Mouse (Mus musculus) heart, embryonic 13.5 days (tissue): ENCODE results near the gene Ccdc12. TPM values are rescaled to one million over a fixed set of nuclear protein-coding genes. Genes with fewer than 3 reads are reported as not detected.

ENCODE experiments used
- ATAC-seq: fragments of 200-750 bp; cut with Nextera tagmentation; 2 replicates; pipeline ENCODE4 v1.8.0; 2017; ENCODE audit warnings: moderate TSS enrichment; ENCODE audit not compliant: insufficient number of reproducible peaks, low FRiP score, low TSS enrichment; ENCODE audit errors: extremely low read depth
- H3K27ac ChIP-seq: fragments of 300-500 bp; sonication (generic); replicated peaks from 2 replicates; pipeline ENCODE4 v1.5.1; 2015; ENCODE audit warnings: moderate library complexity, mild to moderate bottlenecking, inconsistent platforms
- H3K27me3 ChIP-seq: fragments of 300-500 bp; sonication (generic); replicated peaks from 2 replicates; pipeline ENCODE4 v1.6.1; 2015; ENCODE audit warnings: mild to moderate bottlenecking, inconsistent platforms
- H3K36me3 ChIP-seq: fragments of 300-500 bp; sonication (generic); 2 replicates; pipeline ENCODE4 v1.6.1; 2015; ENCODE audit warnings: mild to moderate bottlenecking, inconsistent platforms
- H3K4me1 ChIP-seq: fragments of 300-500 bp; sonication (generic); 2 replicates; pipeline ENCODE4 v1.6.1; 2015; ENCODE audit warnings: inconsistent platforms
- H3K4me2 ChIP-seq: fragments of 300-500 bp; sonication (generic); 2 replicates; pipeline ENCODE4 v1.6.1; 2015; ENCODE audit warnings: inconsistent platforms, mild to moderate bottlenecking, moderate library complexity
- H3K4me3 ChIP-seq: fragments of 300-500 bp; sonication (generic); 2 replicates; pipeline ENCODE4 v1.5.1; 2015; ENCODE audit warnings: moderate library complexity, mild to moderate bottlenecking, inconsistent platforms
- H3K9ac ChIP-seq: fragments of 300-500 bp; sonication (generic); 2 replicates; pipeline ENCODE4 v1.6.1; 2015; ENCODE audit warnings: inconsistent platforms, mild to moderate bottlenecking, moderate library complexity
- H3K9me3 ChIP-seq: fragments of 300-500 bp; sonication (generic); 2 replicates; pipeline ENCODE4 v1.6.1; 2016; ENCODE audit warnings: inconsistent platforms
- WGBS: fragments of 180-500 bp; shearing (Covaris S2); methylation state at CpG from one replicate; pipeline ENCODE4 v1.1.7; 2015; ENCODE audit warnings: mixed read lengths; 5-methylcytosine and 5-hydroxymethylcytosine counted together
- polyA plus RNA-seq: library from polyadenylated mRNA; unstranded; fragments of >200 nt; fragmentation: Nextera tagmentation; extraction: Ambion mirVana; gene quantifications from 2 replicates; pipeline ENCODE4 v1.2.1, GENCODE M21; 2015

The Ccdc12 gene
- polyA plus RNA-seq, 1 experiment from 2014 or later: 119 TPM

DNA sequence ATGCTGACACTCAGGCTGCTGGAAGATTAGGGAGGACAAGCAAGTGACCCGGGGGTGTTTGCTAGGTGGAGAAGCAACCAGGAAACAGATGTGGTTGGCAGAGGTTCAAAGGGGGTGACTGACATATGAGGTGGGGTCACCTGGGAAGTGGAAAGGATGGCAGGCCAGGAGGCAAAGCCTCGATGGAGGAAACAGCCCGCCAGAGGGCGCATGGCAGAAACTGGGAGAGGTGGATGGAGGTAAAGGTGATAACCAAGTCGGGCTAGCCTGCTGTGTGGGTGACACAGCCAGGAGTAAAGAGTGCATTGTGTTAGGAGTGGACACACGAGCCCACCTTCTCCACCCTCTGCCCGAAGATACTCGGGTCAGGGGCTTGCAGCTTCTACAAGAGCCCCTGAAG, 73.5 kb downstream of the Ccdc12 start:
- Histone ChIP-seq H3K27ac (no peak overlapping the region), H3K27me3 (peaks cover 16% of the 10 kb centered on the region), H3K4me1 (peaks cover 66% of the 10 kb centered on the region), H3K36me3 (peaks cover 45% of the 10 kb centered on the region), H3K4me3 (no peak overlapping the region), H3K9me3 (no peaks in the 10 kb centered on the region), H3K9ac (no peak overlapping the region), H3K4me2 (no peak overlapping the region)
- 25% methylated on average over 8 of the region's 8 CpGs for WGBS
- ATAC-seq: no peak

DNA sequence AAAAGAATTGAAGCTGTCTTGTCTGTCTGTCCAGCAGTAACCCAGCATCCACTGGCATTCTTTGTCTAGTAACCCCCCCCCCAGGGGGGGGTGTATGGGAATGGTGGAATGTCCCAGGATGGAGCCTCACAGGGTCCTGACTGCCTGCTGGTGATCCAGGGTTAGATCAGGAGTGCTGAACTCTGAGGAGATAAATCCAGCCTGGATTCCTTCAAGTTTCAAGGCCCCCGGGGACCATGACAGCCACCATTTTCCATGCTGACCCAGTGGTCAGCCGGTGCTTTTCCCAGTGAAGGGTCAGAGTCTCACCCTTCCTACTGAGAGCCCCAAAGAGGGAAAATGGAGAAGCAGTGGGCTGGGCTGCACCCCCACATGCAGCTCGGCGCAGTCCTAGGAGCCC, 75.6 kb downstream of the Ccdc12 start:
- Histone ChIP-seq H3K4me3 (no peak overlapping the region; the same call in 1 of the 2 replicates), H3K4me1 (peaks cover 70% of the 10 kb centered on the region), H3K9me3 (no peaks in the 10 kb centered on the region), H3K27me3 (peaks cover 19% of the 10 kb centered on the region), H3K9ac (peak overlapping the region; percentile 72; the same call in 1 of the 2 replicates), H3K4me2 (peak overlapping the region; percentile 72), H3K27ac (peak overlapping the region; percentile 33; the same call in 1 of the 2 replicates), H3K36me3 (peaks cover 28% of the 10 kb centered on the region)
- WGBS: 33% methylated on average over 4 of the region's 4 CpGs
- ATAC-seq: no peak

DNA sequence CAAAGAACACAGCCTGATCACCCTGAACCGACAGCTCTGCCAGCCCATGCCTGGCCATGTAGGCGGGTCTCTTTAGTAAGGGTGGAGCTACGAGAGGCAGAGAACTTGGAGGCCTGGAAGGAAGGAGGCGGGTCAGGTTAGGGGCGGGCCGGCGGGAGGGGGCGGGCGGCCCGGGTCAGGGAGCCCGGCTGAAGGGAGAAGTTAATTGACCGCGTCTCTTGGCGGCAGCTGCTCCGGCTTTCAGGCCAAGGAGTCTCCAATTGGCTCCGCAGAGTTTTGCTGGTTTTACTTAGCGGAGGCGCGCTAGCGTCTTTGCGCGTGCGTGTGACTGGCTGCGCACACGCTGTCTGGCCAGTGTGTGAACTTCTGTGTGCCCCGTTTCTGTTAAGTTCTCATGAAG, 76.3 kb downstream of the Ccdc12 start:
- under 1% methylated on average over 26 of the region's 26 CpGs for WGBS
- Histone ChIP-seq H3K4me3 (peak overlapping the region; percentile 54), H3K27ac (peak overlapping the region; percentile 33), H3K4me2 (peak overlapping the region; percentile 72), H3K9ac (peak overlapping the region; percentile 72), H3K4me1 (peaks cover 73% of the 10 kb centered on the region), H3K36me3 (peaks cover 21% of the 10 kb centered on the region), H3K27me3 (peaks cover 11% of the 10 kb centered on the region), H3K9me3 (no peaks in the 10 kb centered on the region)
- ATAC-seq: peak; percentile 72; the same call in 1 of the 2 replicates

DNA sequence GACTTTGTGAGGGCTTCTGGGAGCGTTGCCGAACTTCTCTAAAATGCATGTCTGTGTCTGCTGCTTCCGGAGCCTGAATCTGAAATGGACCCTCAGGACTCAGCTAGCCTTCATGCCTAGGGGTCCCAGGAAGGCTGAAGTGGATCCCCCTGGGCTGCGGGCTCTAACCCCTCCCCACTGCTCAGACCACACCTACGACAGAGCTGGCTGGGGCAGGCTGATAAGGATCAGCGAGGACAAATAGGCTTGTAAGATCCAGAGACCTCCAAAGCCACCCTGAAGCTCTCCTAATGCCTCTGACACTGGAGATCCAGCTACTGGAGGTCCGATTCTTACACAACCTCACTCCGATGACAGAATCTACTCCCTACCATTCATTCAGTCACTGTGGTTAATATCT, 76.8 kb downstream of the Ccdc12 start:
- H3K9ac ChIP-seq: peak overlapping the region; percentile 72
- peaks cover 18% of the 10 kb centered on the region for H3K36me3 ChIP-seq
- H3K4me2 ChIP-seq: peak overlapping the region; percentile 72
- H3K27ac ChIP-seq: peak overlapping the region; percentile 33
- WGBS: 8% methylated on average over 8 of the region's 8 CpGs
- H3K27me3 ChIP-seq: peaks cover 8% of the 10 kb centered on the region
- peak overlapping the region; percentile 54 for H3K4me3 ChIP-seq
- ATAC-seq: no peak
- H3K9me3 ChIP-seq: no peaks in the 10 kb centered on the region
- H3K4me1 ChIP-seq: peaks cover 73% of the 10 kb centered on the region

DNA sequence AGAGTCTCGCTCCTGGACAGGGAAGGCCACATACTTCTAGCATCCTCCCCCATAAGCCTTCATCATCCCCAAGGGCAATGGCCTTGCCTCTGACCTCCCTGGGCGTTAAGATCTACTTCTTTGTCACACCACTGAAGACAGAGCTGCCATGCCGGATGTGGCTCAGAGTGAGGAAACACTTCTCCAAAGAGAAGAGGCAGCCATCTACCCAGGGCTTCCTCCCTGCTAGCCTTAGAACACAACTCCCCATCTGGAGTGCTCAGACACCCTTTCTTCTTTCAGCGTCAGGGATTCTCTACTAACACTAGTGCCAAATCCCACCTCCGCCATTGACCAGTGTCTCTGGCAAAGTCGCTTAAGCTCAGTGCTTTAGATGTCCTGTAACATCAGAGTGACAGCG, 77.9 kb downstream of the Ccdc12 start:
- 66% methylated on average over 7 of the region's 7 CpGs for WGBS
- H3K4me1 ChIP-seq: peaks cover 73% of the 10 kb centered on the region

DNA sequence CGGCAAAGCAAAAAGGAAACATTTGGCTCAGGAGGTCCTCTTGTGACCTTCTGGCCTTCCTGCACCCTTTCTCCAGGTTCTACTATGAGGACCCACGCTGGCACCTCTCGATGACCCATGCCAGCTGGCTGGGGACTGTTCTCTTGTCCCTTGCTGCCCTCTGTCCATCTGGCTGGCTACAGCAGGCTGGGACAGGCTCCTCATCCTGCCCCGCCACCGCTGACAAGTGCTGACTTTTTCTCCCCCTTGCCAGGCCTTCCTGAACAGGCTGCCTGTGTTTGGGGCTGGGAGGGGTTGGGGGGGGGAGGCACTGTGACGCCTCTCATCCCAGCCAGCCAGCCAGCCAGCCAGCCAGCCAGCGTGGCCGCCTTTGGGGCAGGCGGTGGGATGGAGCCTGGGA, 80.1 kb downstream of the Ccdc12 start:
- H3K27ac ChIP-seq: no peak overlapping the region
- peak overlapping the region; percentile 50; the same call in 1 of the 2 replicates for H3K9ac ChIP-seq
- H3K4me3 ChIP-seq: no peak overlapping the region
- no peak overlapping the region for H3K4me2 ChIP-seq
- WGBS: 42% methylated on average over 9 of the region's 9 CpGs
- peaks cover 16% of the 10 kb centered on the region for H3K27me3 ChIP-seq
- no peaks in the 10 kb centered on the region for H3K9me3 ChIP-seq
- peaks cover 24% of the 10 kb centered on the region for H3K36me3 ChIP-seq
- H3K4me1 ChIP-seq: peaks cover 74% of the 10 kb centered on the region
- ATAC-seq: no peak

More for the DNA sequence above, 77.9 kb downstream of the Ccdc12 start:
- no peak overlapping the region for H3K27ac ChIP-seq
- H3K27me3 ChIP-seq: peaks cover 5% of the 10 kb centered on the region
- no peak for ATAC-seq
- H3K36me3 ChIP-seq: peaks cover 18% of the 10 kb centered on the region
- H3K4me3 ChIP-seq: no peak overlapping the region
- H3K9me3 ChIP-seq: no peaks in the 10 kb centered on the region
- H3K4me2 ChIP-seq: no peak overlapping the region
- H3K9ac ChIP-seq: no peak overlapping the region

DNA sequence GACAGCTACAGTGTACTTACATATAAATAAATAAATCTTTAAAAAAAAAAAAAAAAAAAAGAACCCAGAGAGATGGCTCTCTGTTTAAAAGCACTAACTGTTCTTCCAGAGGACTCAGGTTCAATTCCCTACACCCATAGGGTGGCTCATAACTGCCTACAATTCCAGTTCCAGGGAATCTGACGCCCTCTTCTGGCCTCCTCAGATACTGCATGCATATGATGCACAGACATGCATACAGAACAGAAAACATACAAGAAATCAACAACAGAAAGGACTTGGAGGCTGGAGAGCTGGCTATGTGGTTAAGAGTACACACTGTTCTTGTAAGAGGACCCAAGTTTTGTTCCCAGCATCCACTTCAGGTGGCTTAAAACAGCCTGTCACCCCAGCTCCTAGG, 81.8 kb downstream of the Ccdc12 start:
- H3K4me2 ChIP-seq: no peak overlapping the region
- H3K4me1 ChIP-seq: peaks cover 65% of the 10 kb centered on the region
- H3K9ac ChIP-seq: no peak overlapping the region
- peaks cover 18% of the 10 kb centered on the region for H3K27me3 ChIP-seq
- H3K4me3 ChIP-seq: no peak overlapping the region
- H3K9me3 ChIP-seq: no peaks in the 10 kb centered on the region
- H3K27ac ChIP-seq: no peak overlapping the region
- 23% methylated on average over 1 of the region's 1 CpGs for WGBS
- peaks cover 24% of the 10 kb centered on the region for H3K36me3 ChIP-seq
- no peak for ATAC-seq

DNA sequence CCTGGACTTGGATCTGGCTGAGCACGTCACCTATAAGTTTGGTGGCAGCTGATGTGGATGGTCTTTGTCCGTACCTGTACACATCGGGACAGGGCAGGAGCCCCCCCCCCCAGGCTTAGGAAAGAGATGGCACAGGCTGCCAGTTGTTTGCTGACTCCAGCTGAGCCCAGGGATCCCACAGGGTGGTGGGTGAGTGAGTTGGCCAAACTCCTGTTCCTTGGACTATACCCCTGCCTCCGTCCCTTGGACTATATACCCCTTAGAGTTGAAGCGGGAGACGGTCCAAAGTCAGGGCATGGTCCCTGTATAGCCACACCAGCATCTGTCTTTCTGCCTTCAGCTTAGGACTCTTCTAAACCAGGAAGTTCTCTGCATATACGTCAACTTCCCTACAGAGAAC, 83.7 kb downstream of the Ccdc12 start:
- Histone ChIP-seq H3K4me3 (no peak overlapping the region), H3K9me3 (no peaks in the 10 kb centered on the region), H3K27me3 (peaks cover 30% of the 10 kb centered on the region), H3K4me2 (no peak overlapping the region), H3K27ac (no peak overlapping the region), H3K36me3 (peaks cover 24% of the 10 kb centered on the region), H3K9ac (no peak overlapping the region), H3K4me1 (peaks cover 55% of the 10 kb centered on the region)
- 84% methylated on average over 7 of the region's 7 CpGs for WGBS
- no peak for ATAC-seq

DNA sequence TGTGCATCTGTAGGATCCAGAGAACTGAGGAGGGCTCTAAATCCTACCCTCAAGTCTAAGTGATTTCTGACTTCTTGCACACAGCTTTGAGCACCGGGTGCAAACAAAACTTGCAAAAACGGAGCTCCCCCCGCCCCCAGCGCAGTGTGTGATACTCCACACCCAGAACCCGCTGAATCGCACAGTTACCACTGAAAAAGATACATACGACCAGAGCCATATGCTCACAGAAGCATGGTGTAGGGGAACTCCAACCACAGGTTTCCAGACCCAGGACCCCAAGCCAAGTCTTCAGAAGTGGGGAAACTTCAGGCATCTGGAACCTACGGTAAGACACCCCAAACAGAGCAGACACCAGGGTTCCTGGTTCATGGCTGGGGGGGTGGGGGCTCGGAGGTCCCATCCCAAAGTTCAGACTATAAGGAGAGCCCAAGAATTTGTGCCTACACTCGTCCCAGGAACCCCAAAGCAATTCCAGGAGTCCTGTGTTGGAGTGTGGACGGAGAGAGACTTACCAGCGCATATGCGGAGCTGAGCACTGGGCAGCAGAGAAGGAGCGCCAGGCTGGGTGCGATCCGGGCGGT, 85.5 kb downstream of the Ccdc12 start, which contains the start of gene Myl3:
Myl3 (plus strand) TSS at position 151 of the 584 bp plus-strand sequence.
- Histone ChIP-seq H3K9ac (peak within 1 kb of the TSS; percentile 93), H3K4me3 (peak within 1 kb of the TSS; percentile 81), H3K9me3 (no peaks in the 10 kb centered on the region), H3K27ac (peak within 1 kb of the TSS; percentile 90), H3K36me3 (peaks cover 24% of the 10 kb centered on the region), H3K27me3 (peaks cover 39% of the 10 kb centered on the region), H3K4me1 (peaks cover 52% of the 10 kb centered on the region), H3K4me2 (peak within 1 kb of the TSS; percentile 86)
- no peak for ATAC-seq
- WGBS: 5% methylated on average over 17 of the region's 17 CpGs

DNA sequence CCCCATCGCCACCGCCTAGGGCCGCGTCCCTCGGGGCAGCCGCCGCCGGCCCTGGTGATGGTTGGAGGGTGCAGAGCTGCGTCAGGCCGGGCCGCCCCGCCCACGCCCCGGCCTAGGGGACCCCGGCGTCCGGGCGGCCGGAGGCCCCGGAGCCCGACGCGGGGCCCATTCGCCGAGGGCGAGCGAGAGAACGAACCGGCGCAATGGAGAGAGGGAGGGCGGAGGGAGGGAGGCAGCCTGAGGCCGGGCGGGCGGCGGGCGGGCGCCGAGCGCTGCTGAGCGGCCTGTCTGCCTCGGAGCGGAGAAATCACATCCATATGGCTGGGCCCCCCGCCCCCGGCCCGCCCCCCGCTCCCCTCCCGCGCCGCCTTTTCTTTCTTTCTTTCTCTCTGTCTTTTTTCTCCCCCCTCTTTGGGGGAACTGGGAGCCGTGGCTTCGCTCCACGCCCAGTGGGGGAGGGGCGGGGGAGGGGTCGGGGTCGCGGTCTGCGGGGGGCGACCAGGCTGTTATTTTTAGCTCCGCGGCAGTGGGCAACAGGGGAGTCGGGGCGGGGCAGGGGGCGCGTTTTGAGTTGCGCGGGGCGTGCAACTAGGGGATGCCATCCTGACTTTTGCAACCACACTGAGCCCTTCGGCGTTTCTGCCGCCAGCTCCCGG, 86.1 kb downstream of the Ccdc12 start:
- Histone ChIP-seq H3K9ac (peak overlapping the region; percentile 93), H3K4me2 (peak overlapping the region; percentile 86), H3K4me3 (peak overlapping the region; percentile 81), H3K4me1 (peaks cover 47% of the 10 kb centered on the region), H3K9me3 (no peaks in the 10 kb centered on the region), H3K36me3 (peaks cover 24% of the 10 kb centered on the region), H3K27ac (peak overlapping the region; percentile 90), H3K27me3 (peaks cover 39% of the 10 kb centered on the region)
- ATAC-seq: peak; percentile 25
- under 1% methylated on average over 58 of the region's 71 CpGs for WGBS

DNA sequence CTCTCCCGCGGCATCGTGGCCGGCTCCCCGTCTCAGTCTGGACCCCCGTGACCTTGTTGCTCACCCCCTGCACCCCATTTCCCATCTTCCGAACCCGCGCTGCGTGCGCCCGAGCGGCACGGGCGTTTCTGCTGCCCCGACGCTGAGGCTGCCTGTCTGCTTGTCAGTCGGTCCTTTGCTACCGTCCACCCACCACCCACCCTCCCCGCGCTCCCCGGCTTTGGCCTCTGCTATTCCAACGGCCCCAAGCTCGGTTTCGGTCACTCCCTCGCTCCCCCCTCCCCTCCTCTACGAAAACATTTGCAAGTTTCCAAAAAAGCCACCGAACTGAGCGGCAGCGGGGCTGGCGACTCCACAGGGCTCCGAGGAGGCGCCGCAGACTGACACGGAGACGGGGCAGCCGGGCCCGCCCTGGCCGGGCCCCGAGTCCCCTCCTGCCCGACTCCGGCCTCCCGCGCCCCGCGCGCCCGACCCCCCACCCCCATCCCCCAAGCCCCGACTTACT, 86.7 kb downstream of the Ccdc12 start:
- no peaks in the 10 kb centered on the region for H3K9me3 ChIP-seq
- H3K4me2 ChIP-seq: peak overlapping the region; percentile 86
- peaks cover 51% of the 10 kb centered on the region for H3K4me1 ChIP-seq
- WGBS: under 1% methylated on average over 47 of the region's 49 CpGs
- ATAC-seq: no peak
- H3K4me3 ChIP-seq: peak overlapping the region; percentile 81
- H3K27me3 ChIP-seq: peaks cover 39% of the 10 kb centered on the region
- H3K36me3 ChIP-seq: peaks cover 23% of the 10 kb centered on the region
- peak overlapping the region; percentile 90 for H3K27ac ChIP-seq
- H3K9ac ChIP-seq: peak overlapping the region; percentile 93
